Mouse (Mus musculus): ENCODE measurements around the gene Tmsb15b1. TPM values are rescaled to one million over a fixed set of nuclear protein-coding genes. Genes with fewer than 3 reads are reported as not detected.
"Not testable (repeated sequence)": the region's sequence is repeated elsewhere in the genome, so short reads cannot be mapped to it uniquely, and the experiment has no call there.

Gene Tmsb15b1
- polyA plus RNA-seq, 1 experiment from 2014 or later, result 19.8 TPM

DNA sequence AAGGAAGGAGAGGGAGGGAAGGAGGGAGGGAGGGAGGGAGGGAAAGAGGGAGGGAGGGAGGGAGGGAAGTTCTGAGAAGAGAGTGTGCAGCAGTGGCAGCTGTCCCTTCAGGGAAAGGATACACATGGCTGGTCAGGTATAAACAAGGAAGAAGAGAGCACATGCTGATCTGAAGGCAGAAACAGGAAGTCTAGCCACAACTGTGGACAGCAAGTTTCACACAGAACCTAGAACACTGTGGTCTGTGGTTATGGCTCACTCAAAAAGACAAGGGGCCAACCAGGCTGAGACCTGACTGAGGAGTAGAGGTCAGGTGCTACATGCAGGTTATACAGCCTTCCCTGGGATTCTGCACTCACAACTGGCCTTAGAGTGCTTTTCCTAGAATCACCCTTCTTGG, 9.4 kb upstream of the Tmsb15b1 start:
- no peaks in the 10 kb centered on the region for H3K4me1 ChIP-seq (replicated peaks; ENCODE audit: control insufficient read depth, insufficient read depth, low read length)
- no peak overlapping the region for H3K9ac ChIP-seq (ENCODE audit: low read length)
- no peaks in the 10 kb centered on the region for H3K27me3 ChIP-seq (ENCODE audit: control insufficient read depth, insufficient read depth, low read depth, low read length)
- no peaks in the 10 kb centered on the region for H3K9me3 ChIP-seq (ENCODE audit: control insufficient read depth, low read length)
- H3K27ac ChIP-seq (ENCODE audit: low read length), result no peak overlapping the region
- H3K4me2 ChIP-seq (ENCODE audit: low read depth, low read length), result no peak overlapping the region
- no peak overlapping the region for H3K4me3 ChIP-seq (ENCODE audit: low read length)
- H3K36me3 ChIP-seq (ENCODE audit: control insufficient read depth, insufficient read depth, low read length), result no peaks in the 10 kb centered on the region
- ATAC-seq (ENCODE audit: low read depth), result no peak

DNA sequence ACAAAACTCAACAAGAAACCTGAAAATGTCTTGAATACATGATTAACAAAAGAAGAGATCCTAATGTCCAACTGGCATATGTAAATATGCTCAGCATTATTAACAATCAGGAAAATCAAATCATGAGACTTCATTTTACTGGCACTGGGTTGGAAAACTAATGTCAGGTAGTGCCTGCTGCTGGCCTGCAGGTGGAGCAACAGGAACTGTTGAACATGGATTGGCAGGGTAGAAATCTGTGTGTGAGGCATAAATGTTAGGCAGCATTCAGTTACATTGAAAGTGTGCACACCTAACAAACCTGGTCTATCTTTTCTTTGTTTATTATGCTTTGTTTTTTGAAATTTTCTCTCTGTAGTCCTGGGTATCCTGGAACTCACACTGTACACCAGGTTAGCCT, 1.9 kb upstream of the Tmsb15b1 start:
- no peak overlapping the region for H3K4me2 ChIP-seq (ENCODE audit: low read depth, low read length)

DNA sequence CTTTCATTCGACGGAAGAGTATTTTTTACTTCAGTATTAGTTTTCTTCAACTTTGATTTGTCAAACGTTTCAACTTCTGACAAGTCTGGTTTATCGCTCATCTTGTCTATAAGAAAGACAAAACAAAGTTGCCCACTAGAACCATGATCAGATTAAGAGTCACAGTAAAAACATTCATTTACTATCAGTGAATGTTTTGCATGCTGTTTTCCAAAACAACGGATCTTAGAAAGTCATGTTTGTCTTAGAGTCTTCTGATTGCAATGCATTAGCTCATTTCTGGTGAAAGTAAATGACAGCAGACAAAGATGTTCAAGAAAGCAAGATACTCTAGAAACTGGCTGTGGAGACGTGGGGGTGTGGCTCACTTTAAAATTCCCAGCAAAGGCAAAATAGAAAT, 1.3 kb downstream of the Tmsb15b1 start, which contains the start of gene Tmsb15b2:
Gene Tmsb15b2, minus strand, starts transcription at position 101 of the 400 bp plus-strand sequence.
- Histone ChIP-seq H3K9ac (ENCODE audit: low read length) (peak within 1 kb of the TSS; percentile 60), H3K4me3 (ENCODE audit: low read length) (peak within 1 kb of the TSS; percentile 47), H3K4me2 (ENCODE audit: low read depth, low read length) (peak within 1 kb of the TSS; percentile 62)
- H3K27me3 ChIP-seq (ENCODE audit: control insufficient read depth, insufficient read depth, low read depth, low read length); H3K27ac ChIP-seq (ENCODE audit: low read length); H3K36me3 ChIP-seq (ENCODE audit: control insufficient read depth, insufficient read depth, low read length); H3K4me1 ChIP-seq (replicated peaks; ENCODE audit: control insufficient read depth, insufficient read depth, low read length); ATAC-seq (ENCODE audit: low read depth); H3K9me3 ChIP-seq (ENCODE audit: control insufficient read depth, low read length): not testable (repeated sequence)
- WGBS, result 82% methylated on average over 6 of the region's 6 CpGs

More for the DNA sequence above, 1.9 kb upstream of the Tmsb15b1 start:
- no peak overlapping the region for H3K4me3 ChIP-seq (ENCODE audit: low read length)
- H3K9ac ChIP-seq (ENCODE audit: low read length), result no peak overlapping the region
- no peak for ATAC-seq (ENCODE audit: low read depth)
- H3K27me3 ChIP-seq (ENCODE audit: control insufficient read depth, insufficient read depth, low read depth, low read length), result no peaks in the 10 kb centered on the region
- H3K27ac ChIP-seq (ENCODE audit: low read length), result no peak overlapping the region
- H3K36me3 ChIP-seq (ENCODE audit: control insufficient read depth, insufficient read depth, low read length), result no peaks in the 10 kb centered on the region
- no peaks in the 10 kb centered on the region for H3K4me1 ChIP-seq (replicated peaks; ENCODE audit: control insufficient read depth, insufficient read depth, low read length)
- no peaks in the 10 kb centered on the region for H3K9me3 ChIP-seq (ENCODE audit: control insufficient read depth, low read length)

DNA sequence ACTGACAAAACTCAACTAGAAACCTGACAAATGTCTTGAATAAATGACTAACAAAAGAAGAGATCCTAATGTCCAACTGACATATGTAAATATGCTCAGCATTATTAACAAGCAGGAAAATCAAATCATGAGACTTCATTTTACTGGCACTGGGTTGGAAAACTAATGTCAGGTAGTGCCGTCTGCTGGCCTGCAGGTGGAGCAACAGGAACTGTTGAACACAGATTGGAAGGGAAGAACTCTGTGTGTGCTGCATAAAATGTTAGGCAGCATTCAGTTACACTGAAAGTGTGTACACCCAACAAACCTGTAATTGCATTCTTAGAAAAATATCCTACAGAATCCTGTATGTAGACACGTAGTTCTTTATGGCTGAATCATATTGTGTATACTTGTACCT, 17.0 kb downstream of the Tmsb15b1 start:
- Histone ChIP-seq H3K4me3 (ENCODE audit: low read length) (no peak overlapping the region), H3K27ac (ENCODE audit: low read length) (no peak overlapping the region), H3K9ac (ENCODE audit: low read length) (no peak overlapping the region), H3K36me3 (ENCODE audit: control insufficient read depth, insufficient read depth, low read length) (no peaks in the 10 kb centered on the region), H3K27me3 (ENCODE audit: control insufficient read depth, insufficient read depth, low read depth, low read length) (no peaks in the 10 kb centered on the region), H3K4me2 (ENCODE audit: low read depth, low read length) (no peak overlapping the region), H3K9me3 (ENCODE audit: control insufficient read depth, low read length) (no peaks in the 10 kb centered on the region), H3K4me1 (replicated peaks; ENCODE audit: control insufficient read depth, insufficient read depth, low read length) (no peaks in the 10 kb centered on the region)
- ATAC-seq (ENCODE audit: low read depth), result no peak
- WGBS, result 18% methylated on average over 2 of the region's 2 CpGs

DNA sequence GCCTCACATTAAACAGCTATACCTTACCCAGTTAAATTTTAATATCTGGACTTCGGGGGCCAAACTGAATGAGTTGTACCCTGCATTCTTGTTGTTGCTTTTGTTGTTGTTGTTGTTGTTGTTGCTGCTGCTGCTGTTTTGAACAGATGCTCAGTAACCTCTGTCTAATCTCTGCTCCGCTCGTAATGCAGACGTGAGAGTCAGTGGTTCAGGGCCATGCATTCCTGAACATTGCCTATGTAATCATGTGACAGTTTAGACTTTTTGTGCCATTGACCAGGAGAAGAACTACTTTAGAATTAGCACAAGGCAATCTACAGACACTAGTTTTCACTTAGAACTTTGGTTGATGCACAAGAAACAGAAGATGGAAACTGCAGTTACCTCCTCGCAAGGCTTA, 18.4 kb downstream of the Tmsb15b1 start:
- H3K9me3 ChIP-seq (ENCODE audit: control insufficient read depth, low read length); H3K36me3 ChIP-seq (ENCODE audit: control insufficient read depth, insufficient read depth, low read length); ATAC-seq (ENCODE audit: low read depth); H3K9ac ChIP-seq (ENCODE audit: low read length); H3K4me1 ChIP-seq (replicated peaks; ENCODE audit: control insufficient read depth, insufficient read depth, low read length); H3K27me3 ChIP-seq (ENCODE audit: control insufficient read depth, insufficient read depth, low read depth, low read length); H3K27ac ChIP-seq (ENCODE audit: low read length): not testable (repeated sequence)
- 55% methylated on average over 5 of the region's 5 CpGs for WGBS
- H3K4me2 ChIP-seq (ENCODE audit: low read depth, low read length), result peak overlapping the region; percentile 49
- peak overlapping the region; percentile 38 for H3K4me3 ChIP-seq (ENCODE audit: low read length)

DNA sequence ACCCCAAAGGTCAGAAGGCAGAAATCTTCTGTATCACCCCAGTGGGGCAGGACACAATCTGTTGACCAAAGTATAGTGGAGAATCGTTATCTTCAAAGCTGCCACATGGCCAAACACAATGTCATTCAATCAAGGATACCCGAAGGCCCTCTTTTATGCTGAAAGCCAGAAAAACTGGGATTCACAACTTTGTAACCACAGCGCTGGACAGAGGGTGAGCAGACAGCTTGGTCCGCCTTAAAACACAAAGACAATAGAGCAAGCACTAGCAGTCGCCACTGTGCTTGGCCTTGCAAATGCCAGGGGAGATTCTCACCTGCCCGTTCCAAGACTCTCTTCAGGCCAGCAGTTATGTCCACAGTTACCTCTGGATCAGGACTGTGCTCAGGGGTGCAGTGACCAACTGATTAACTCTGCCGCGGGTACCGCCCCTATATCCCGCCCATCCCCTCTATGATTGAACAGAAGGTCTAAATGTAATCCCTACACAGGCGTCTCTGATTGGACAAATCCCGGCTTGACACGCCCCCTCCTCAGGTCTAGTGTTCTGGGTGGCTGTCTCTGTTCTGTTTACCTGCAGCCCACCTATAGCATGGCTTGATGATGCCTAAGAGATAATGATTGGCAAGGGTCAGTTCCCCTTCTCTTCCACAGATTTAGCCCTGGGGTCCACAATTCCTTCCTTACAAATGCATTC, 18.9 kb downstream of the Tmsb15b1 start:
- Histone ChIP-seq H3K4me2 (ENCODE audit: low read depth, low read length) (peak overlapping the region; percentile 49), H3K4me3 (ENCODE audit: low read length) (peak overlapping the region; percentile 38)
- H3K9me3 ChIP-seq (ENCODE audit: control insufficient read depth, low read length); H3K27ac ChIP-seq (ENCODE audit: low read length); H3K36me3 ChIP-seq (ENCODE audit: control insufficient read depth, insufficient read depth, low read length); H3K4me1 ChIP-seq (replicated peaks; ENCODE audit: control insufficient read depth, insufficient read depth, low read length); H3K9ac ChIP-seq (ENCODE audit: low read length); H3K27me3 ChIP-seq (ENCODE audit: control insufficient read depth, insufficient read depth, low read depth, low read length): not testable (repeated sequence)
- peak; percentile 93 for ATAC-seq (ENCODE audit: low read depth)
- WGBS, result 20% methylated on average over 13 of the region's 13 CpGs

DNA sequence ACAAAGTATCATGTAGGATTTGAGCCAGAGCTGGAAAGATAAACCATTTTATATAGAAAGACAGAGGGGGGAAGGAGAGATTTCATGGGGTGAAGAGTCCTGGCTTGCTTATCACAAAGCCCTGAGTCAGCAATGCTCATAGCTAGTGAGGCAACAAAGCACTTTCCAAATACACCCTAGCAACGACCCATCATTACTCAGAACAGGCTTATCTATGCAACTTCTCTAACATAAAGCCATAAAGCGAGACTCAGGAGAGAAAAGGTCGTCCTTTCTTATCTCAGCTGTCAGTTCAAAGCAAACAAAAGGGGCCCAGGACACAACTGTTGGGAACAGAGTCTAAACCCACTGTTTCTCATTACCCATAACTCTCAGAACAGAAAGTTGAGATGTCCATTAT, 38.7 kb downstream of the Tmsb15b1 start:
- no peak overlapping the region for H3K9ac ChIP-seq (ENCODE audit: low read length)
- no peaks in the 10 kb centered on the region for H3K27me3 ChIP-seq (ENCODE audit: control insufficient read depth, insufficient read depth, low read depth, low read length)
- no peak overlapping the region for H3K4me2 ChIP-seq (ENCODE audit: low read depth, low read length)
- H3K36me3 ChIP-seq (ENCODE audit: control insufficient read depth, insufficient read depth, low read length), result no peaks in the 10 kb centered on the region
- no peaks in the 10 kb centered on the region for H3K9me3 ChIP-seq (ENCODE audit: control insufficient read depth, low read length)
- no peak overlapping the region for H3K4me3 ChIP-seq (ENCODE audit: low read length)
- ATAC-seq (ENCODE audit: low read depth), result no peak
- H3K4me1 ChIP-seq (replicated peaks; ENCODE audit: control insufficient read depth, insufficient read depth, low read length), result no peaks in the 10 kb centered on the region
- 21% methylated on average over 3 of the region's 3 CpGs for WGBS
- H3K27ac ChIP-seq (ENCODE audit: low read length), result no peak overlapping the region

DNA sequence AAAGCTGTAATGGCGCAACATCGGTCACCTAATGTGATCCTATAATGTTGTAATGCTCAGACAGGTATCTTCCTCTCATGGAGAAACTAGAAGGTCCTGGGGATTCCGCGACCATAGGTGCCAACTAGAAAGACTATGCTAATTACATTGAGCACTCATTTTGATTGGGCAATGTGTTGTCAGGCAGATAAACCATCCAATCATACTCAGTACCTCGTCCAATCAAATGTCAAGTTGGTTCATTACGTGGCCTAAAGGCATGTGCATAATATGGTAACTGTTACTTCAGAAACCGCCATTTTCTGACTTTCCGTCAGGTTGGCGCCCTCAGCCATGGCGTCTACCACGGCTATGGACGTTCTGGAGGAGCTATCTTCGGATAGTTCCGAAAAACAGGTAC, 49.6 kb downstream of the Tmsb15b1 start, which contains the start of gene H2bfm:
Gene H2bfm, plus strand, starts transcription at position 295 of the 400 bp plus-strand sequence.
- ATAC-seq (ENCODE audit: low read depth), result no peak
- no peaks in the 10 kb centered on the region for H3K27me3 ChIP-seq (ENCODE audit: control insufficient read depth, insufficient read depth, low read depth, low read length)
- peaks cover 8% of the 10 kb centered on the region; the same call in 1 of the 2 replicates for H3K9me3 ChIP-seq (ENCODE audit: control insufficient read depth, low read length)
- H3K4me3 ChIP-seq (ENCODE audit: low read length), result no peak within 1 kb of the TSS
- no peaks in the 10 kb centered on the region for H3K4me1 ChIP-seq (replicated peaks; ENCODE audit: control insufficient read depth, insufficient read depth, low read length)
- H3K4me2 ChIP-seq (ENCODE audit: low read depth, low read length), result no peak within 1 kb of the TSS
- WGBS, result 86% methylated on average over 14 of the region's 14 CpGs
- H3K36me3 ChIP-seq (ENCODE audit: control insufficient read depth, insufficient read depth, low read length), result no peaks in the 10 kb centered on the region
- no peak within 1 kb of the TSS for H3K27ac ChIP-seq (ENCODE audit: low read length)
- no peak within 1 kb of the TSS for H3K9ac ChIP-seq (ENCODE audit: low read length)

DNA sequence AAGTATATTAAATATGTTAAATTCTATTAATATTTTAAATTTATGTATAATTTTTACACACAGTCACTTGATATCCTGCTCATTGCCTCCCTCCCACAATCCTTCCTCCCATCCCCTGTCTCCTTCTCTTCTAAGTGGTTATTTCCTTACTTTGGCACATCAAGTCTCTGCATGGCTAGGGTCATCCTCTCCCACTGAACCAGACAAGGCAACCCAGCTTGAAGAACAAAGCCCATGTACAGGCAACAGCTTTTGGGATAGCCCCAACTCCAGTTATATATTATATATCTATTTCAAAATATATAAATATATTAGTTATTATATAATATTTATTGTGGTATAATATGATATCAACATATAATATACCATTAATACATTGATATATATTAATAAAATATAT, 50.8 kb downstream of the Tmsb15b1 start:
- no peak overlapping the region for H3K9ac ChIP-seq (ENCODE audit: low read length)
- peaks cover 8% of the 10 kb centered on the region; the same call in 1 of the 2 replicates for H3K9me3 ChIP-seq (ENCODE audit: control insufficient read depth, low read length)
- no peaks in the 10 kb centered on the region for H3K36me3 ChIP-seq (ENCODE audit: control insufficient read depth, insufficient read depth, low read length)
- no peak overlapping the region for H3K27ac ChIP-seq (ENCODE audit: low read length)
- no peaks in the 10 kb centered on the region for H3K4me1 ChIP-seq (replicated peaks; ENCODE audit: control insufficient read depth, insufficient read depth, low read length)
- no peaks in the 10 kb centered on the region for H3K27me3 ChIP-seq (ENCODE audit: control insufficient read depth, insufficient read depth, low read depth, low read length)
- no peak overlapping the region for H3K4me2 ChIP-seq (ENCODE audit: low read depth, low read length)
- no peak overlapping the region for H3K4me3 ChIP-seq (ENCODE audit: low read length)
- ATAC-seq (ENCODE audit: low read depth), result no peak

Data from lung, embryonic 16.5 days (tissue).